Mouse (Mus musculus): ENCODE data around the gene Kif6. TPM values are rescaled to one million over a fixed set of nuclear protein-coding genes. Genes with fewer than 3 reads are reported as not detected.

Kif6 gene
- polyA plus RNA-seq, 1 experiment = 1.9 TPM

DNA sequence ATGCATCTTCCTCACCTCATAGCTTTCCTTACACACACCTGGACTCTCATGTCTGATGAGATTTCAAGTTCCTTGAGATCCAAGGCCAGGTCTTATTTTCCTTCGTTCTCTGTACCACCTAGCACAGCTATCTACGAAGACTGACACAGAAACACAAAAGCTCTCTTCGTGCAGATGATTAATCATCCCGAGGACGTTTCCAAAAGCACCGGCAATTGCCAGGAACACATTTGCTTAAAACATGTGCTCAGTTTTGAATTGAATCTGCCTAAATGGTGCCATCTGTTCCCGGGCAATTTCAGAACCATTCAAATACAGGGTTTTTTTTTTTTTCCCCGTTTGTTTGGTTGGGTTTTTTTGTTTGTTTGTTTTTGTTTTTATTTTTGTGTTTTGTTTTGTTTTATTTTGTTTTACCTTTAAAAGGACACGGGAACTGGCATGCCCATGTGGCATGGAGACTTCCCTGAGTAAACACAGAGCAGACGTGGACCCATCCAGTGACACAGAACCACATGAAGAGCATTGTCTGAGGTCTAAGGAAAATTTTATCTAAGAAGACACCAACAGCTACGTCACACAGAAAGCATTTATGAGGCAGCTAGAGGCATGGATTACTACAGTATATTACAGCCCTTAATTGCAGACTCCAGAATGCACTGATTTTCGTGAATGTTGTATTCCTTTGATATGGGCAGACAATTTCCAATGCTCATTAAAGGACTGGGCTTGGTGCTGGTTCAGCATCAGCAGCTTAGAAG is 88.7 kb downstream of the Kif6 start:
- DNase-seq (ENCODE audit: low read depth) = peak; percentile 87
- TF ChIP-seq POLR2A (IDR thresholded peaks at IDR 0.05; ENCODE audit: borderline replicate concordance, extremely low read depth, insufficient read depth, insufficient read length, poor library complexity, severe bottlenecking) = no peak
- no peak for TF ChIP-seq CTCF (IDR thresholded peaks at IDR 0.05; ENCODE audit: borderline replicate concordance, extremely low read depth, insufficient read depth, insufficient read length)

DNA sequence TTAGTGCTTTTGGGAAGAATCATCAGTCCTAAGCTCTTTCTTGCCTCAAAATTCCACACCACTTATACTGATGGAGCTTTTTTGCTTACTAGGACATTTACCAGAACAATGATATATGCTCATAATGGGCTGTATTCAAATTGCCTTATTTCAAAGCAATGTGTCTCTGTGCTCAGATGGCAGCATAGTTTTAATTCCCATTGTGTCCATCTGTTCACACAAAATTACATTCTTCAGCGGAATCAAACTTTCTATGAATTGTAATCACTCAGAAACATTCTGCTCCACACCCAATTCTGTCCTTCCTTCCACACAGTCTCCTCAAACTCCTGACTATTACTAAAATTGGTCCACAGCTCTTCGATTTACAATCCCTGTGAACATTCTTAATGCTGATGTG is 94.3 kb downstream of the Kif6 start:
- TF ChIP-seq POLR2A (IDR thresholded peaks at IDR 0.05; ENCODE audit: borderline replicate concordance, extremely low read depth, insufficient read depth, insufficient read length, poor library complexity, severe bottlenecking) (no peak), CTCF (IDR thresholded peaks at IDR 0.05; ENCODE audit: borderline replicate concordance, extremely low read depth, insufficient read depth, insufficient read length) (no peak)
- DNase-seq (ENCODE audit: low read depth) = no peak

DNA sequence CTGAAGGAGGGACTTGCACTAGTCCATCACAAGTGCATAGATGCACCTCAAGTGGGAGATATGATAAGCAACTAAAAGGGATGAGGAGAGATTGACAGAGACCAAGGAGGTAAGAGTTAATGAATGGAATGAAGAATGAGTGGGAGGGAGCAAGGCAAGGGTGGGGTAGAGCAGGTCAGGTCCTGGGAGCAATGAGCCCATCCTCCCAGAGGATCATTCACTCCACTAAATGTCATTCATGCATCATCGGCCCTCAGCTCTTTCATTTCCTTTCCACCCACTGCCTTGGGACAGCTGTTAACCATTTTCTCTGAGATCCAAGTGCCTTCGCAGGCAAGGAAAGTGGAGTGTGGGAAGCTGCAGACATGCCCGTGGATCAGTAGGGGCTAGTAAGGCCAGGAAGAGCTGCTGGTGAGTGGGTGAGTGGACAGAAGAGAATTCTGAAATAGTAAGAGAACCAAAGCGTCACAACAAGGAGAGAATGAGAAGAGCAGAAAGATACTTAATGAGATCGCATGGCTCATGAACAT is 95.2 kb downstream of the Kif6 start:
- DNase-seq (ENCODE audit: low read depth) = no peak
- TF ChIP-seq CTCF (IDR thresholded peaks at IDR 0.05; ENCODE audit: borderline replicate concordance, extremely low read depth, insufficient read depth, insufficient read length) = no peak
- no peak for TF ChIP-seq POLR2A (IDR thresholded peaks at IDR 0.05; ENCODE audit: borderline replicate concordance, extremely low read depth, insufficient read depth, insufficient read length, poor library complexity, severe bottlenecking)

DNA sequence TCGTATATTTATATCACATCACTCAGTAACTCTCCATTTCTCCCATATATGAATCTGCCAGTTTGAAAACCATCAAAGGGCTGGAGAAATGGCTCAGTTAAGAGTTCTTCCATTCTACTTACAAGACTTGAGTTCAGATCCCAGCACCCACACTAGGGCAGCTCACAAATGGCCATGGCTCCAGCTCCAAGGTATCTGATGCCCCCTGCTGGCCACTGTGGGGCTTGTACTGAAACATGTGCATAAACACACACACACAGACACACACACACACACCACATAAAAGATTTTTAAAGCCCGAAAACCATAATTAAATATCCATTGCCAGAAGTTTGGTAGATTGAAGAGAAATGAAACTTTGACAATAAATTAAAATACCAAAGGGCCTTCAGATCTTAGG is 111.3 kb downstream of the Kif6 start:
- no peak for TF ChIP-seq CTCF (IDR thresholded peaks at IDR 0.05; ENCODE audit: borderline replicate concordance, extremely low read depth, insufficient read depth, insufficient read length)
- no peak for TF ChIP-seq POLR2A (IDR thresholded peaks at IDR 0.05; ENCODE audit: borderline replicate concordance, extremely low read depth, insufficient read depth, insufficient read length, poor library complexity, severe bottlenecking)

DNA sequence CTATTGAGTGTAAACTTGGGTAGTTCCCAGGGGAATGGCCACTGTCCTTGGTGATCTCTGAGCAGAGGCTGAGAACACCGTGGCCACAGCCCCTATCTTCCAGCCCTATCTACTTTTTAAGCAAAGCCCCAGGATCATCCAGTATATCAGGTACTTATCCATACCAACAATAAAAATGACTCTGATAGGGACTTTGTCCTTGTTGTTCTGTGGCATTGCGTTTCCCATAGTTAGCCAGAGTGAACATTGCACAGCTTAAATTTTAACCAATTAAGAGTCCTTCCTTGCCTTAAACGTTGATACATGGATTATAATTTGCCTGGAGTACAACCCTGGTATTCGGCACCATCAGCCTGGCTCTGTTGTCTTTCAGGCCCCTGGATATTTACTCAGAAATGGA is 112.0 kb downstream of the Kif6 start:
- TF ChIP-seq POLR2A (IDR thresholded peaks at IDR 0.05; ENCODE audit: borderline replicate concordance, extremely low read depth, insufficient read depth, insufficient read length, poor library complexity, severe bottlenecking) (no peak), CTCF (IDR thresholded peaks at IDR 0.05; ENCODE audit: borderline replicate concordance, extremely low read depth, insufficient read depth, insufficient read length) (no peak)

More for the DNA sequence above, 111.3 kb downstream of the Kif6 start:
- DNase-seq (ENCODE audit: low read depth) = no peak

DNA sequence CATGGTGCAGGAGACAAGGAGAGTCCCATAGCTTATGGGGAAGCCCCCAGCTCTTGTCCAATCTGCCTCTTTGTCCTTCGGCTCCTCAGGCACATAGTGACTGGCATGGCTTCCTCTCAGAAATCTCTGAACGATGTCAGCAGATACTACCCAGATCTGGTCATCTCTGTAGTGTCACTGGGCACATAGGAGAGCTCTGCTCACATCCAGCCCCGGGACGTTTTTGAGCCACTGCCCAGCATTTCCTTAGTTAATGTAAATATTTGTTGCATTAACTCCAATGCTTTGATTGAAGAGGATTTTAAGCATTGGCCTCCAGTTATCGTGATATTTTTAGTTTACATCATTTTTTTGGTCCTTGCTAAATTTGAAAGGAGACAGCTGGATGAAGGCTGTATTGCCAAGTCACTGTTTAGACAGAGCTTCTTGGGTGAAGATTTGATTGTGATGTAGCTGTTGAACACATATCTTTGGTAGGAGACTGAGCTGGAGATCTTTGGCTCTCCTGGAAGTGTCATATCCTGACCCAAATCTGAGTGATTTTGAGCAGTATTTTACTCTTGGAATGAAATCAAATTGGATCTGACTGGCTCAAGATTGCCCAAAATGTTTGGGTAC is 112.6 kb downstream of the Kif6 start:
- no peak for DNase-seq (ENCODE audit: low read depth)
- TF ChIP-seq POLR2A (IDR thresholded peaks at IDR 0.05; ENCODE audit: borderline replicate concordance, extremely low read depth, insufficient read depth, insufficient read length, poor library complexity, severe bottlenecking) (no peak), CTCF (IDR thresholded peaks at IDR 0.05; ENCODE audit: borderline replicate concordance, extremely low read depth, insufficient read depth, insufficient read length) (no peak)

More for the DNA sequence above, 112.0 kb downstream of the Kif6 start:
- DNase-seq (ENCODE audit: low read depth) = no peak

DNA sequence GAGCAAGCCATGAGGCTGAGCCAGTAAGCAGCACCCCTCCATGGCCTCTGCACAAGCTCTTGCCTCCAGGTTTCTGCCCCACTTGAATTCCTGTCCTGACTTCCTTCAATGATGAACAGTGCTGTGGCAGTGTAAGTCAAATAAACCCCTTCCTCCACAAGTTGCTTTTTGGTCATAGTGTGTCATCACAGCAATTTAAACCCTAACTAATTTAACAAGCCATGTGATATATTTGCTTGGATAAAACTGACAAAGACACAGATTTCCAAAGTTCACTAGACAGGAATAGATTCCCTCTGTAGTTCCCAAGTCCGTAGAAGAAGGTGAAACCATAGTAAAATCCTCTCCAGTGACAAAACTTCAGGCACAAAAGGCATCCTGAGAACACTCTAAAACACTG is 114.9 kb downstream of the Kif6 start:
- no peak for DNase-seq (ENCODE audit: low read depth)
- TF ChIP-seq CTCF (IDR thresholded peaks at IDR 0.05; ENCODE audit: borderline replicate concordance, extremely low read depth, insufficient read depth, insufficient read length) (no peak), POLR2A (IDR thresholded peaks at IDR 0.05; ENCODE audit: borderline replicate concordance, extremely low read depth, insufficient read depth, insufficient read length, poor library complexity, severe bottlenecking) (no peak)

DNA sequence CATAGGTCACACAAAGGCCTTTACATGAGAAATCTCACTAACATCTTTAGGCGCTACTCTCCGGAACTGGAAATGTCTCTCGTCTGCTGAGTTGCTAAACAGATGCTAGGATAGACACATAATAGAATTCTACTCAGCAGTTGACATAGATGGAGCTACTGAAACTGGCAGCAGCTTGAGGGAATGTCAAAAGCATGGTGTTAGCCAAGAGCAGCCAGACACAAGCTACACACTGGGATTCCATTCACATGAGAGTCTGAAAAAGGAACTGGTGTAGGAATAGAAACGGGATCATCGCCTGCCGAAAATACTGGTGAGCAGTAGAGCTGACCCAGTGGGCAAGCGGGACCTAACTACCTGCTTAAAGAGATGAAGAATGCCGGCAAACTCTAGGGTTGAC is 117.8 kb downstream of the Kif6 start:
- TF ChIP-seq CTCF (IDR thresholded peaks at IDR 0.05; ENCODE audit: borderline replicate concordance, extremely low read depth, insufficient read depth, insufficient read length) (no peak), POLR2A (IDR thresholded peaks at IDR 0.05; ENCODE audit: borderline replicate concordance, extremely low read depth, insufficient read depth, insufficient read length, poor library complexity, severe bottlenecking) (no peak)
- peak; percentile 46 for DNase-seq (ENCODE audit: low read depth)

DNA sequence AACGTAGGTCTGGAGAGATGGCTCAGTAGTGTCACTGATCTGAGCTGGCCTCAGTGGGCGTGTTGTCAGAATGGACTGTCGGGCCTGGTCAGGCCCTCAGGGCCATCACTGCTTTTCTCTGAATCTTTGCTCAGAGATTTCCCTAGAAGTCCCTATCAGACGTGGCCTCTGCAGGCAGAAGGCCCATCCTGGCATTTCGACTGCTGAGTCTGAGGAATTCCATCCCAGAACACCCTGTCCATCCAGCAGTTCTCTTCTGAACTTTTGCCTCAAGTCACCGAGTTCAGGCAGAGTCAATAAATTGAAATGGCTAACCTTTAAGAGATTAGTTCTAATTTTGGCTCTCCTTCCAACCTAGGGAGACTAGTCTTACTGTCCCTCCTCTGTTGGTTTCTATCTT is 119.1 kb downstream of the Kif6 start:
- no peak for DNase-seq (ENCODE audit: low read depth)
- TF ChIP-seq CTCF (IDR thresholded peaks at IDR 0.05; ENCODE audit: borderline replicate concordance, extremely low read depth, insufficient read depth, insufficient read length) (no peak), POLR2A (IDR thresholded peaks at IDR 0.05; ENCODE audit: borderline replicate concordance, extremely low read depth, insufficient read depth, insufficient read length, poor library complexity, severe bottlenecking) (no peak)

DNA sequence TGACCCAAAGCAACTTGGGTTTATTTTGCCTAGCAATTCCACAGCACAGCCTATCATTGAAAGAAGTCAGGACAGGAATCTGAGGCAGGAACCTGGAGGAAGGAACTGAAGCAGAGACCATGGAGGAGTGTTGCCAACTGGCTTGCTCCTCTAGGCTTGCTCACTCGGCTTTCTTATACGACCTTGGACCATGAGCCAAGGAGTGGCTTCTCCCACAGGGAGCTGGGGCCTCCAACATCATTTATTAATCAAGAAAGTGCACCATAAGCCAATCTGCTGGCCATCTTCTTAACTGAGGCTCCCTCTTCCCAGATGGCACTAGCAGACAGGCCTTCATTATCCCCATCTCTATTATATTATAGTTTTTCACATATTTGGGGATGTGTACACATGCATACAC is 119.8 kb downstream of the Kif6 start:
- no peak for TF ChIP-seq CTCF (IDR thresholded peaks at IDR 0.05; ENCODE audit: borderline replicate concordance, extremely low read depth, insufficient read depth, insufficient read length)
- no peak for TF ChIP-seq POLR2A (IDR thresholded peaks at IDR 0.05; ENCODE audit: borderline replicate concordance, extremely low read depth, insufficient read depth, insufficient read length, poor library complexity, severe bottlenecking)
- no peak for DNase-seq (ENCODE audit: low read depth)

DNA sequence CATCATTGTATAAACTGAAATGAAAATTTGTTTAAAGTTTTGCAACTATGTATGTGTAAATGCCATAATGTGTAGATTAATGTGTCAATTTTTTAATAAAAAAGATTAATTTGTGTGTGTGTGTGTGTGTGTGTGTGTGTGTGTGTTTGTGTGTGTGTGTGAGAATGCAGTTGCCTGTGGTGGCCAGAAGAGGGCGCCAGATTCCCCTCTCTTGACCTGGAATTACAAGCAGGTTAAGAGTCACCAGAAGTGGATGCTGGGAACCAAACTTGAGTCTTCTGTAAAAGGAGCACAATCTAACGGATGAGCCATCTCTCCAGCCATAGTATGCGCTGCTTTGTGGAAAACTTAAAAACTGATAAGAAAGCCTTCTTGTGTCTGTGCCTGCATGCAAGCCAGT is 121.4 kb downstream of the Kif6 start:
- DNase-seq (ENCODE audit: low read depth) = no peak
- no peak for TF ChIP-seq POLR2A (IDR thresholded peaks at IDR 0.05; ENCODE audit: borderline replicate concordance, extremely low read depth, insufficient read depth, insufficient read length, poor library complexity, severe bottlenecking)
- TF ChIP-seq CTCF (IDR thresholded peaks at IDR 0.05; ENCODE audit: borderline replicate concordance, extremely low read depth, insufficient read depth, insufficient read length) = peak; percentile 42; the same call in 1 of the 2 replicates
